Mouse (Mus musculus): Measurements from ENCODE around the gene Scarf1. TPM values are rescaled to one million over a fixed set of nuclear protein-coding genes. Genes with fewer than 3 reads are reported as not detected.

Scarf1 gene
- 0.12 TPM for polyA plus RNA-seq (2017; shearing (Covaris generic))

DNA sequence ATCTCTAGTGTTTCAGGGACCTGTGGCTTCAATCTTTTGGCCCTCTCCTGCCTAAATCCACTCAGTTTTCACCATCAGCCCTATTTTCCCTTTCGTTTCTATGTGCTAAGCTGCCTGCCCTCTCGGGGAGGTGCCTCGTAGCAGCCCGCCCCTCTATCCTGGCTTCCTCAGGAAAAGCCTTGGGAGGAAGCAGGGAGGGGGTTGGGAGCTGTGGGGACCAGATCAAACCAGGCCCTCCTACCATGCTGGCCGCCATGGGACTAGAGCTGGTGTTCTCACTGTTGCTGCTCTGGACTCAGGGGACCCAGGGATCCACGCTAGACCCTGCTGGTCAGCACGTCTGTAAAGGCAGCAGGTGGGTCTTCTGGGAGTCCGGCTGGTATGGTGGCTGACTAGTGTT is at the start of gene Scarf1:
Scarf1 (plus strand) TSS at position 205 of the 400 bp plus-strand sequence.

DNA sequence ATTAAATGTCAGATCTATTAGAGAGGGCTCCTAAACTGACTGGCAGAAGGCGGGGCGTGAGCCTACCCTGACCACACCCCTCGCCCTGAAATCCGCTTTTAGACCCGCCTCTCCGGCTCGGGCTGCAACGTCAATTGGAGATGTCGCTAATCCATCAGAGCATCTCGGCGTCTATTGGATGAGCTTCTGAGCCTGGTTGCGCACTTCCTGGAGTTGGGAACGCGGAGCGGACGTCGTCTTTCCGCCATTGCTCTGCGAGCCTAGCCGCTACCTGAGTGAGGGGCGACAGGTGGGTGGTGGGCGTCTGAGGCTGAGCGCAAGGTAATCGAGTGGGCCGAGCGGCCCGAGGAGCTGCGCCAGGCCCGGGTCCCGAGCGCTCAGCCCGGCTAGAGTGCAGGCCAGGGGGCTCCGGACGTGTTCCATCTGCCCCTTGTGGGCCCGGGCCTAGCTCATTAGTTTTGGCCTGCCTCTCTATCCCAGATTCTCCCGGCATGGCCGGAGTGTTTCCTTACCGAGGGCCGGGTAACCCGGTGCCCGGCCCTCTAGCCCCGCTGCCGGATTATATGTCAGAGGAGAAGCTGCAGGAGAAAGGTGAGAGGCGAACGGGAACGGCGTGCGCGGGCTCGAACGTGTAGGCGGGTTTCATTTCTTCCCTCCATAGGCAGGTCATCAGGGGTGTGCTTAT is 26.6 kb upstream of the Scarf1 start, which contains the start of gene Prpf8:
Prpf8 (plus strand) TSS at position 216 of the 685 bp plus-strand sequence.

DNA sequence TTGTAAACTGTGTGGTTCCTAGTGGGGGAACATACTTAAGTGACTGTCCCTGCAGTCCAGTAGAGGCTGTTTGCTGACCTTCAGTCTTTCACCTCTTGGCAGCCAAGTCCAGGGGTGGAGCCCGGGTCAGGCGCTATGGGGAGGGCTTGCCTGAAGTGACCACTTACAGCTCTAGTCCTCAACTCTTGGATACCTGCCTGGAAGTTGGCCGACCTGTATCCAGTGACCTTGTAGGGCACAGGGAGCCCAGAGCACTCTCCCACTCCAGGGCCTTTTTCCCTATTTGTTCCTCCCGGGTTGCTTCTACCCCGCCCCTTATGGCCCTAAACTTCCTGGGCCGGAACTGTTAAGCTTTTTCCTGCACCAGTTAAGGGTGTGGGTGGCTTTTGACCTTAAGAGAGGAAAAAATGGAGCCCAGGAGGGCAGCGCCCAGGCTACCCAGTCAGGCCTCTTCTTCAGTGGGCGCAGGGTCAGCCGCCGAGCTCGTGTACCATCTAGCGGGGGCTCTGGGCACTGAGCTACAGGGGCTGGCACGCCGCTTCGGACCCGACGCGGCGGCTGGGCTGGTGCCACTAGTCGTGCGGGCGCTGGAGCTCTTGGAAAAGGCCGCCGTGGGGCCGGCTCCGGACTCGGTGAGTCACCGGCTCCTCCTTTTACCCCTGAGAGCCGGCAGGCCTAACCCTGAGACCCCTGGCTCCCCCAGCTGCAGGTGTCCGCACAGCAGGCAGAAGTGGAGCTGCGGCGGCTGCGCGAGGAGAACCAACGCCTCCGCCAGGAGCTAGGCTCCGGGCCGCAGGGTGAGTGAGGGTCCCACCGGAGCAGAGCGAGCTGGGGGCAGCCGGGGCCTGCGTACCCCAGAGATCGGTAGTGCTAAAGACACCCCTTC is 3.4 kb upstream of the Scarf1 start, which contains the start of gene Rilp:
Rilp (plus strand) TSS at position 354 of the 886 bp plus-strand sequence.

DNA sequence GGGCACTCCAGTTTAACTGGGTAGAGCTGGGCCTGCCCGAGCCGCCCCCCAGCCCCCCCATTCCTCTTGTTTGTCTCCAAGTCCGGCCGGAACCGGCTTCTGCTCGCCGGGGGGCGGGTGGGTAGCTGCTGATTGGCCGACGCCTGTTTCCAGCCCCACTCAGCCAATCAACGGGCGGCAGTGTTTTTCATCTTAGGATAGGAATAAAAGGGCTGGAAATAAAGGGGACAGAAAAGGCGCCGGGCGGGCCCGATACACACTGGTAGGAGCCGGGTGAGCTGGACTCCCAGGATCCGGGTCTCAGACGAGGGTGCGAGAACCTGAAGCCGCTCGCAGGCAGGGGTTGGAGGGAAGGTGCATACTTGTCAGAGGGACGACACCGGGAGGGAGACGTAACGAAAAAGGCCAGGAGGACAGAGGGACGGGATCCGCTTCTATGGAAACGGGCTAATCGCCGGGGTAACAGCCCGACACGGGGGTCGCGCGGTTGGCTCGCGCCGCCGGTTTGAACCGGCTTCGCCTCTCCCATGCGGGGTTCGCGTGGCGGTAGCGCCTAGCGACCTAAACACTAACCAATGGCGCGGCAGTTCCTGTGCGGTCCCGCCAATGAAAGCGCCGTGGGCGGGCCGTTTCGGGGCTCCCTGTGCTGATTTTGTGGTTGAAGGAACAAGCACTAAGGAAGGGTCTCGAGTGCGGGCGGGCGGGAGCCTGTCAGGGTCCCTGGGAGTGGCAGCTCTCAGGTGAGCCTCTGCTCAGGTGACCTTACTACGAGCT is 18.3 kb downstream of the Scarf1 start, which contains the start of gene Slc43a2:
Slc43a2 (plus strand) TSS at position 226 of the 774 bp plus-strand sequence.

Other genes with a start within 250 kb of the Scarf1 start
- 144 TPM for gene Rpa1, start 165.2 kb upstream of the Scarf1 start, polyA plus RNA-seq (2017; shearing (Covaris generic))
- gene Smyd4, start 165.1 kb upstream of the Scarf1 start, polyA plus RNA-seq (2017; shearing (Covaris generic)) = 28.6 TPM
- not detected for gene Serpinf1, start 90.8 kb upstream of the Scarf1 start, polyA plus RNA-seq (2017; shearing (Covaris generic))
- not detected for gene Serpinf2, start 73.9 kb upstream of the Scarf1 start, polyA plus RNA-seq (2017; shearing (Covaris generic))
- gene Wdr81, start 58.8 kb upstream of the Scarf1 start, polyA plus RNA-seq (2017; shearing (Covaris generic)) = 8.7 TPM
- 0.73 TPM for gene Tlcd2, start 51.8 kb upstream of the Scarf1 start, polyA plus RNA-seq (2017; shearing (Covaris generic))
- 52.2 TPM for gene Prpf8, start 26.7 kb upstream of the Scarf1 start, polyA plus RNA-seq (2017; shearing (Covaris generic))
- gene Rilp, start 3.4 kb upstream of the Scarf1 start, polyA plus RNA-seq (2017; shearing (Covaris generic)) = not detected
- 45.2 TPM for gene Slc43a2, start 18.2 kb downstream of the Scarf1 start, polyA plus RNA-seq (2017; shearing (Covaris generic))
- 350 TPM for gene Pitpna, start 74.6 kb downstream of the Scarf1 start, polyA plus RNA-seq (2017; shearing (Covaris generic))
- 103 TPM for gene Inpp5k, start 117.4 kb downstream of the Scarf1 start, polyA plus RNA-seq (2017; shearing (Covaris generic))
- gene Myo1c, start 137.0 kb downstream of the Scarf1 start, polyA plus RNA-seq (2017; shearing (Covaris generic)) = 8.2 TPM
- 75.3 TPM for gene Crk, start 165.7 kb downstream of the Scarf1 start, polyA plus RNA-seq (2017; shearing (Covaris generic))
- 167 TPM for gene Ywhae, start 219.3 kb downstream of the Scarf1 start, polyA plus RNA-seq (2017; shearing (Covaris generic))